Mouse (Mus musculus): ENCODE measurements around the gene Pcbp3. TPM values are rescaled to one million over a fixed set of nuclear protein-coding genes. Genes with fewer than 3 reads are reported as not detected.

The Pcbp3 gene
- polyA plus RNA-seq, 1 experiment, result 0.32 TPM

DNA sequence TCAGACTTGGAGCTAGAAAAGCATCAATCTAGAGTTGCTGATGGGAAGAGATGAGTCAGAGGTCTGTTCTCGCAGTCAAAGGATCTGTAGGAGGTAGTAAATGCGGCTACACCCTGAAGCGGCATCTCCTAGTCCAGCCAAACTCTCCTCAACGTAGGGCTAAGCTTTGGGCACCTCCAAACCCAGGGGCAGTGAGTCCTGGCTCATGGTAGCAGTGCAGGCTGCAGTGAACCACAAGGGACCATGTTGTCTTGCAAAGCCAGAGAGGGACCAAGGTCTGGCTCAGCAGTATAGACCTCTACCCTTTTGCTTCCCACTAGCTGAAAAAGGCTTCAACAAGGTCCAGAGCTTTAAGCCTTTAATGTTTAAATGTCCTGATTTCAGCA lies 159.2 kb downstream of the Pcbp3 start:
- Histone ChIP-seq H3K4me1 (ENCODE audit: control insufficient read depth) (peaks cover 9% of the 10 kb centered on the region), H3K36me3 (ENCODE audit: control insufficient read depth) (no peaks in the 10 kb centered on the region), H3K9me3 (ENCODE audit: control insufficient read depth, low read length) (no peaks in the 10 kb centered on the region), H3K27me3 (ENCODE audit: control insufficient read depth) (no peaks in the 10 kb centered on the region), H3K4me3 (replicated peaks) (no peak overlapping the region)
- TF ChIP-seq TAL1 (IDR thresholded peaks at IDR 0.05; ENCODE audit: low read length) (no peak), GATA1 (IDR thresholded peaks at IDR 0.05; ENCODE audit: low read length) (no peak)

- Histone ChIP-seq H3K4me1 (ENCODE audit: control insufficient read depth) (peaks cover 9% of the 10 kb centered on the region), H3K4me3 (replicated peaks) (no peak overlapping the region), H3K27me3 (ENCODE audit: control insufficient read depth) (no peaks in the 10 kb centered on the region), H3K9me3 (ENCODE audit: control insufficient read depth, low read length) (no peaks in the 10 kb centered on the region), H3K36me3 (ENCODE audit: control insufficient read depth) (no peaks in the 10 kb centered on the region)
- TF ChIP-seq GATA1 (IDR thresholded peaks at IDR 0.05; ENCODE audit: low read length) (no peak), TAL1 (IDR thresholded peaks at IDR 0.05; ENCODE audit: low read length) (no peak)
Observed at GRCm38 (mm10) chr10:76801841-76802499, 159.7 kb downstream of the Pcbp3 start.

- Histone ChIP-seq H3K4me1 (ENCODE audit: control insufficient read depth) (peaks cover 9% of the 10 kb centered on the region), H3K36me3 (ENCODE audit: control insufficient read depth) (no peaks in the 10 kb centered on the region), H3K27me3 (ENCODE audit: control insufficient read depth) (no peaks in the 10 kb centered on the region), H3K9me3 (ENCODE audit: control insufficient read depth, low read length) (no peaks in the 10 kb centered on the region), H3K4me3 (replicated peaks) (no peak overlapping the region)
- TF ChIP-seq GATA1 (IDR thresholded peaks at IDR 0.05; ENCODE audit: low read length), result no peak
- TF ChIP-seq TAL1 (IDR thresholded peaks at IDR 0.05; ENCODE audit: low read length), result no peak
Observed at GRCm38 (mm10) chr10:76801237-76801641, 160.4 kb downstream of the Pcbp3 start.

GRCm38 (mm10) chr10:76798751-76799585 lies 162.7 kb downstream of the Pcbp3 start:
- Histone ChIP-seq H3K27me3 (ENCODE audit: control insufficient read depth) (no peaks in the 10 kb centered on the region), H3K4me3 (replicated peaks) (no peak overlapping the region), H3K36me3 (ENCODE audit: control insufficient read depth) (no peaks in the 10 kb centered on the region), H3K9me3 (ENCODE audit: control insufficient read depth, low read length) (no peaks in the 10 kb centered on the region), H3K4me1 (ENCODE audit: control insufficient read depth) (peaks cover 9% of the 10 kb centered on the region)
- no peak for TF ChIP-seq GATA1 (IDR thresholded peaks at IDR 0.05; ENCODE audit: low read length)
- no peak for TF ChIP-seq TAL1 (IDR thresholded peaks at IDR 0.05; ENCODE audit: low read length)

- Histone ChIP-seq H3K27me3 (ENCODE audit: control insufficient read depth) (no peaks in the 10 kb centered on the region), H3K4me3 (replicated peaks) (no peak overlapping the region), H3K9me3 (ENCODE audit: control insufficient read depth, low read length) (no peaks in the 10 kb centered on the region), H3K4me1 (ENCODE audit: control insufficient read depth) (no peaks in the 10 kb centered on the region), H3K36me3 (ENCODE audit: control insufficient read depth) (no peaks in the 10 kb centered on the region)
- TF ChIP-seq TAL1 (IDR thresholded peaks at IDR 0.05; ENCODE audit: low read length) (no peak), GATA1 (IDR thresholded peaks at IDR 0.05; ENCODE audit: low read length) (no peak)
Observed at GRCm38 (mm10) chr10:76794102-76794501, 167.6 kb downstream of the Pcbp3 start.

DNA sequence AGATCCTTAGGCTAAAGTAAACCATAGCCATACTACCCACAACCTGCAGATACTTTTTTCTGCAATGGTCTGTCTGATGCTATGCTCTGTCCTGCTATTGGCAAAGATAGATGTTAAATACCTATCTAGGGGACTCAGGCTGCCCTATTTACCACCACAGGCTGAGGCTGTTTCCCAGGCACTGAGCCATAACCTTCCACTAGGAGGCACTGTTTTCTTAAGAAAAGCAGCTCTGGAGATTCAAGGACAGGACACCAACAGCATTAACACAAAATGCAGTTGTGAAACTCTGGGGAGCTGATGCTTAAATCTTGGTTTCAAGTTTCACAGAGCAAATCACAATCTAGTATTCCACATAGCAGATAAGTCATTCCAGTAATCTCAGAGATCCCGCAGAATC lies 170.2 kb downstream of the Pcbp3 start:
- TF ChIP-seq GATA1 (IDR thresholded peaks at IDR 0.05; ENCODE audit: low read length) (no peak), TAL1 (IDR thresholded peaks at IDR 0.05; ENCODE audit: low read length) (no peak)
- H3K36me3 ChIP-seq (ENCODE audit: control insufficient read depth), result no peaks in the 10 kb centered on the region

GRCm38 (mm10) chr10:76789885-76790284 lies 171.8 kb downstream of the Pcbp3 start:
- Histone ChIP-seq H3K36me3 (ENCODE audit: control insufficient read depth) (no peaks in the 10 kb centered on the region), H3K4me1 (ENCODE audit: control insufficient read depth) (no peaks in the 10 kb centered on the region), H3K9me3 (ENCODE audit: control insufficient read depth, low read length) (no peaks in the 10 kb centered on the region), H3K4me3 (replicated peaks) (no peak overlapping the region), H3K27me3 (ENCODE audit: control insufficient read depth) (no peaks in the 10 kb centered on the region)
- no peak for TF ChIP-seq TAL1 (IDR thresholded peaks at IDR 0.05; ENCODE audit: low read length)
- TF ChIP-seq GATA1 (IDR thresholded peaks at IDR 0.05; ENCODE audit: low read length), result no peak

More for the DNA sequence above, 170.2 kb downstream of the Pcbp3 start:
- Histone ChIP-seq H3K9me3 (ENCODE audit: control insufficient read depth, low read length) (no peaks in the 10 kb centered on the region), H3K27me3 (ENCODE audit: control insufficient read depth) (no peaks in the 10 kb centered on the region), H3K4me3 (replicated peaks) (no peak overlapping the region), H3K4me1 (ENCODE audit: control insufficient read depth) (no peaks in the 10 kb centered on the region)

GRCm38 (mm10) chr10:76785312-76785711 lies 176.4 kb downstream of the Pcbp3 start:
- no peak for TF ChIP-seq GATA1 (IDR thresholded peaks at IDR 0.05; ENCODE audit: low read length)
- TF ChIP-seq TAL1 (IDR thresholded peaks at IDR 0.05; ENCODE audit: low read length), result no peak
- H3K4me1 ChIP-seq (ENCODE audit: control insufficient read depth), result no peaks in the 10 kb centered on the region
- H3K4me3 ChIP-seq (replicated peaks), result no peak overlapping the region
- no peaks in the 10 kb centered on the region for H3K27me3 ChIP-seq (ENCODE audit: control insufficient read depth)
- no peaks in the 10 kb centered on the region for H3K9me3 ChIP-seq (ENCODE audit: control insufficient read depth, low read length)
- H3K36me3 ChIP-seq (ENCODE audit: control insufficient read depth), result no peaks in the 10 kb centered on the region

- H3K4me3 ChIP-seq (replicated peaks), result no peak overlapping the region
- H3K4me1 ChIP-seq (ENCODE audit: control insufficient read depth), result no peaks in the 10 kb centered on the region
- no peaks in the 10 kb centered on the region for H3K36me3 ChIP-seq (ENCODE audit: control insufficient read depth)
- no peaks in the 10 kb centered on the region for H3K9me3 ChIP-seq (ENCODE audit: control insufficient read depth, low read length)
- H3K27me3 ChIP-seq (ENCODE audit: control insufficient read depth), result no peaks in the 10 kb centered on the region
- TF ChIP-seq TAL1 (IDR thresholded peaks at IDR 0.05; ENCODE audit: low read length) (no peak), GATA1 (IDR thresholded peaks at IDR 0.05; ENCODE audit: low read length) (no peak)
Observed at GRCm38 (mm10) chr10:76779225-76779624, 182.5 kb downstream of the Pcbp3 start.

Measured in erythroblast, embryonic 14.5 days (primary cell).